Mouse (Mus musculus) thymus, adult 2 months (tissue): Measurements from ENCODE around the gene Utp20. TPM values are rescaled to one million over a fixed set of nuclear protein-coding genes. Genes with fewer than 3 reads are reported as not detected.

Experiments
- DNase-seq: peaks from one replicate; pipeline ENCODE4 v3.0.0; 2021
- H3K27ac ChIP-seq: fragments of 200-500 bp; 2 replicates; pipeline ENCODE4 v1.5.1; 2012; ENCODE audit warnings: low read length, control low read depth; ENCODE audit not compliant: control insufficient read depth, insufficient read depth
- H3K27me3 ChIP-seq: fragments of 200-500 bp; 2 replicates; pipeline ENCODE4 v1.6.1; 2012; ENCODE audit warnings: mild to moderate bottlenecking, low read length, moderate library complexity, mixed read lengths; ENCODE audit not compliant: control insufficient read depth, insufficient read depth
- H3K36me3 ChIP-seq: fragments of 200-500 bp; 2 replicates; pipeline ENCODE4 v1.6.1; 2012; ENCODE audit warnings: mild to moderate bottlenecking, low read length, moderate library complexity; ENCODE audit not compliant: control insufficient read depth, insufficient read depth
- H3K4me1 ChIP-seq: fragments of 200-500 bp; replicated peaks from 2 replicates; pipeline ENCODE4 v1.6.1; 2012; ENCODE audit warnings: low read length; ENCODE audit not compliant: control insufficient read depth, insufficient read depth
- H3K4me3 ChIP-seq: fragments of 200-500 bp; 2 replicates; pipeline ENCODE4 v1.5.1; 2012; ENCODE audit warnings: mild to moderate bottlenecking, low read length, control low read depth, moderate library complexity; ENCODE audit not compliant: control insufficient read depth, insufficient read depth
- CTCF ChIP-seq: fragments of 200-500 bp; IDR thresholded peaks from 2 replicates; pipeline ENCODE4 v1.5.1; 2012; ENCODE audit warnings: mild to moderate bottlenecking, control low read depth, low read length, moderate library complexity, borderline replicate concordance; ENCODE audit not compliant: control insufficient read depth, poor library complexity, insufficient read depth; ENCODE audit errors: extremely low read depth
- POLR2A ChIP-seq: fragments of 200-500 bp; IDR thresholded peaks from 2 replicates; pipeline ENCODE4 v1.6.1; 2012; ENCODE audit warnings: mild to moderate bottlenecking, low read length, control low read depth, moderate library complexity; ENCODE audit not compliant: control insufficient read depth, poor library complexity, insufficient read depth; ENCODE audit errors: extremely low read depth
- WGBS: fragments of 180-500 bp; shearing (Covaris S2); methylation state at CpG from one replicate; pipeline ENCODE4 v1.1.7; 2018; 5-methylcytosine and 5-hydroxymethylcytosine counted together
- polyA plus RNA-seq: library from polyadenylated mRNA; depleted of rRNA; stranded (reverse); fragments of >200 nt; gene quantifications from 2 replicates; pipeline ENCODE4 v1.2.3, GENCODE M21; 2012

The Utp20 gene
- polyA plus RNA-seq, 1 experiment: 6.6 TPM

GRCm38 (mm10) chr10:88815256-88815655 is 11.3 kb downstream of the Utp20 start:
- Histone ChIP-seq H3K27ac (no peak overlapping the region), H3K4me3 (no peak overlapping the region), H3K27me3 (no peaks in the 10 kb centered on the region), H3K4me1 (no peaks in the 10 kb centered on the region), H3K36me3 (peaks cover 8% of the 10 kb centered on the region)
- TF ChIP-seq CTCF: no peak
- TF ChIP-seq POLR2A: no peak
- DNase-seq: no peak
- 94% methylated on average over 2 of the region's 2 CpGs for WGBS

GRCm38 (mm10) chr10:88811704-88812103 is 14.9 kb downstream of the Utp20 start:
- peaks cover 15% of the 10 kb centered on the region for H3K36me3 ChIP-seq
- 97% methylated on average over 5 of the region's 5 CpGs for WGBS
- DNase-seq: no peak
- H3K4me3 ChIP-seq: no peak overlapping the region
- no peaks in the 10 kb centered on the region for H3K27me3 ChIP-seq
- no peak for TF ChIP-seq POLR2A
- TF ChIP-seq CTCF: no peak
- no peaks in the 10 kb centered on the region for H3K4me1 ChIP-seq
- H3K27ac ChIP-seq: no peak overlapping the region

GRCm38 (mm10) chr10:88802236-88802635 is 24.4 kb downstream of the Utp20 start:
- TF ChIP-seq POLR2A (no peak), CTCF (no peak)
- peaks cover 3% of the 10 kb centered on the region for H3K36me3 ChIP-seq
- H3K27me3 ChIP-seq: no peaks in the 10 kb centered on the region
- no peak overlapping the region for H3K4me3 ChIP-seq
- no peak for DNase-seq
- WGBS: 79% methylated on average over 3 of the region's 3 CpGs
- no peak overlapping the region for H3K27ac ChIP-seq
- no peaks in the 10 kb centered on the region for H3K4me1 ChIP-seq

- H3K36me3 ChIP-seq: no peaks in the 10 kb centered on the region; the same call in 1 of the 2 replicates
- TF ChIP-seq POLR2A (no peak), CTCF (no peak)
- H3K4me1 ChIP-seq: no peaks in the 10 kb centered on the region
- H3K4me3 ChIP-seq: no peak overlapping the region
- WGBS: 97% methylated on average over 7 of the region's 7 CpGs
- H3K27me3 ChIP-seq: no peaks in the 10 kb centered on the region
- no peak overlapping the region for H3K27ac ChIP-seq
- no peak for DNase-seq
Observed at GRCm38 (mm10) chr10:88799381-88799780, 27.2 kb downstream of the Utp20 start.

GRCm38 (mm10) chr10:88797452-88797851 is 29.2 kb downstream of the Utp20 start:
- TF ChIP-seq POLR2A (no peak), CTCF (no peak)
- Histone ChIP-seq H3K4me3 (no peak overlapping the region), H3K4me1 (no peaks in the 10 kb centered on the region), H3K36me3 (no peaks in the 10 kb centered on the region; the same call in 1 of the 2 replicates), H3K27me3 (no peaks in the 10 kb centered on the region), H3K27ac (no peak overlapping the region)
- DNase-seq: no peak

GRCm38 (mm10) chr10:88796939-88797338 is 29.7 kb downstream of the Utp20 start:
- Histone ChIP-seq H3K4me1 (no peaks in the 10 kb centered on the region), H3K27me3 (no peaks in the 10 kb centered on the region), H3K4me3 (no peak overlapping the region), H3K36me3 (no peaks in the 10 kb centered on the region; the same call in 1 of the 2 replicates), H3K27ac (no peak overlapping the region)
- no peak for DNase-seq
- TF ChIP-seq POLR2A: no peak
- no peak for TF ChIP-seq CTCF
- WGBS: 93% methylated on average over 4 of the region's 4 CpGs

GRCm38 (mm10) chr10:88795226-88795625 is 31.4 kb downstream of the Utp20 start:
- no peak for DNase-seq
- no peak overlapping the region for H3K27ac ChIP-seq
- 67% methylated on average over 7 of the region's 7 CpGs for WGBS
- no peaks in the 10 kb centered on the region for H3K4me1 ChIP-seq
- TF ChIP-seq POLR2A: no peak
- no peaks in the 10 kb centered on the region for H3K27me3 ChIP-seq
- H3K36me3 ChIP-seq: no peaks in the 10 kb centered on the region; the same call in 1 of the 2 replicates
- H3K4me3 ChIP-seq: no peak overlapping the region
